Mouse (Mus musculus) intestine, embryonic 14.5 days (tissue): ENCODE data around the gene BC030499. TPM values are rescaled to one million over a fixed set of nuclear protein-coding genes. Genes with fewer than 3 reads are reported as not detected.
A peak's percentile ranks its signal among the peaks of the same experiment; 100 is the strongest.

Source experiments
- ATAC-seq: fragments of 200-750 bp; cut with Nextera tagmentation; replicated peaks from 2 replicates; pipeline ENCODE4 v1.8.0; 2017; ENCODE audit warnings: low read depth, moderate number of reproducible peaks, moderate TSS enrichment, moderate library complexity; ENCODE audit not compliant: low FRiP score, low TSS enrichment
- DNase-seq: peaks from one replicate; pipeline ENCODE4 v3.0.0-alpha.2; 2018; ENCODE audit warnings: low spot score
- H3K27ac ChIP-seq: fragments of 300-500 bp; sonication (generic); 2 replicates; pipeline ENCODE4 v1.5.1; 2014; ENCODE audit warnings: low read depth, mild to moderate bottlenecking, control low read depth
- H3K27me3 ChIP-seq: fragments of 300-500 bp; sonication (generic); replicated peaks from 2 replicates; pipeline ENCODE4 v1.6.1; 2014; ENCODE audit warnings: low read length, control low read depth; ENCODE audit not compliant: control insufficient read depth, insufficient read depth
- H3K36me3 ChIP-seq: fragments of 300-500 bp; sonication (generic); 2 replicates; pipeline ENCODE4 v1.6.1; 2014; ENCODE audit warnings: low read length, control low read depth; ENCODE audit not compliant: control insufficient read depth, insufficient read depth
- H3K4me1 ChIP-seq: fragments of 300-500 bp; sonication (generic); replicated peaks from 2 replicates; pipeline ENCODE4 v1.6.1; 2014; ENCODE audit warnings: low read length, control low read depth, mixed read lengths; ENCODE audit not compliant: control insufficient read depth, insufficient read depth
- H3K4me2 ChIP-seq: fragments of 300-500 bp; sonication (generic); 2 replicates; pipeline ENCODE4 v1.6.1; 2014; ENCODE audit warnings: low read length
- H3K4me3 ChIP-seq: fragments of 300-500 bp; sonication (generic); 2 replicates; pipeline ENCODE4 v1.5.1; 2014; ENCODE audit warnings: low read depth, low read length, control low read depth, mixed read lengths
- H3K9ac ChIP-seq: fragments of 300-500 bp; sonication (generic); 2 replicates; pipeline ENCODE4 v1.6.1; 2014; ENCODE audit warnings: mild to moderate bottlenecking, low read length
- H3K9me3 ChIP-seq: fragments of 300-500 bp; sonication (generic); 2 replicates; pipeline ENCODE4 v1.6.1; 2016; ENCODE audit warnings: low read length, control low read depth; ENCODE audit not compliant: control insufficient read depth
- WGBS: fragments of 180-500 bp; shearing (Covaris S2); extraction: QIAGEN DNeasy Blood & Tissue Kit; methylation state at CpG from one replicate; pipeline ENCODE4 v1.1.7; 2014; 5-methylcytosine and 5-hydroxymethylcytosine counted together
- polyA plus RNA-seq: library from polyadenylated mRNA; unstranded; fragments of >200 nt; fragmentation: Nextera tagmentation; extraction: Ambion mirVana; gene quantifications from 2 replicates; pipeline ENCODE4 v1.2.1, GENCODE M21; 2014

BC030499 gene
- polyA plus RNA-seq, 1 experiment from 2014 or later = 0.24 TPM

- peak; percentile 43; the same call in 1 of the 2 replicates for ATAC-seq
- Histone ChIP-seq H3K4me3 (no peak overlapping the region), H3K36me3 (peaks cover 79% of the 10 kb centered on the region), H3K27me3 (no peaks in the 10 kb centered on the region), H3K27ac (no peak overlapping the region), H3K9me3 (no peaks in the 10 kb centered on the region), H3K4me1 (no peaks in the 10 kb centered on the region), H3K4me2 (no peak overlapping the region), H3K9ac (no peak overlapping the region)
- no peak for DNase-seq
- WGBS = 85% methylated on average over 7 of the region's 7 CpGs
These were observed 1.4 kb upstream of the BC030499 start for GRCm38 (mm10) chr11:78289146-78289763.

- H3K27ac ChIP-seq = no peak overlapping the region
- no peak overlapping the region for H3K9ac ChIP-seq
- no peak for DNase-seq
- WGBS = 94% methylated on average over 6 of the region's 6 CpGs
- no peak overlapping the region for H3K4me3 ChIP-seq
- no peak for ATAC-seq
- no peaks in the 10 kb centered on the region for H3K27me3 ChIP-seq
- no peaks in the 10 kb centered on the region for H3K9me3 ChIP-seq
- no peaks in the 10 kb centered on the region for H3K4me1 ChIP-seq
- peaks cover 26% of the 10 kb centered on the region for H3K36me3 ChIP-seq
- H3K4me2 ChIP-seq = no peak overlapping the region
These were observed 3.9 kb downstream of the BC030499 start for GRCm38 (mm10) chr11:78294585-78294984.

- H3K4me2 ChIP-seq = peak overlapping the region; percentile 78
- DNase-seq (no peak), ATAC-seq (peak; percentile 33)
- H3K9me3 ChIP-seq = no peaks in the 10 kb centered on the region
- H3K9ac ChIP-seq = peak overlapping the region; percentile 69
- peak overlapping the region; percentile 86 for H3K4me3 ChIP-seq
- H3K36me3 ChIP-seq = peaks cover 28% of the 10 kb centered on the region
- H3K4me1 ChIP-seq = no peaks in the 10 kb centered on the region; the same call in 1 of the 2 replicates
- no peaks in the 10 kb centered on the region for H3K27me3 ChIP-seq
- WGBS = 68% methylated on average over 7 of the region's 7 CpGs
- H3K27ac ChIP-seq = peak overlapping the region; percentile 43
These were observed 10.3 kb downstream of the BC030499 start for GRCm38 (mm10) chr11:78300917-78301316.

GRCm38 (mm10) chr11:78301357-78302084 lies 10.9 kb downstream of the BC030499 start, which contains the start of gene Spag5:
Spag5 (plus strand) TSS chr11:78301529.
- DNase-seq = peak; percentile 95
- H3K4me2 ChIP-seq = peak within 1 kb of the TSS; percentile 78
- no peaks in the 10 kb centered on the region; the same call in 1 of the 2 replicates for H3K4me1 ChIP-seq
- H3K27me3 ChIP-seq = no peaks in the 10 kb centered on the region
- H3K36me3 ChIP-seq = peaks cover 34% of the 10 kb centered on the region
- H3K9me3 ChIP-seq = no peaks in the 10 kb centered on the region
- ATAC-seq = peak; percentile 98
- peak within 1 kb of the TSS; percentile 54 for H3K27ac ChIP-seq
- H3K9ac ChIP-seq = peak within 1 kb of the TSS; percentile 69
- under 1% methylated on average over 48 of the region's 49 CpGs for WGBS
- peak within 1 kb of the TSS; percentile 86 for H3K4me3 ChIP-seq

GRCm38 (mm10) chr11:78305272-78305671 lies 14.6 kb downstream of the BC030499 start:
- H3K36me3 ChIP-seq = peaks cover 60% of the 10 kb centered on the region
- 86% methylated on average over 4 of the region's 4 CpGs for WGBS
- no peak overlapping the region for H3K4me2 ChIP-seq
- DNase-seq (no peak), ATAC-seq (no peak)
- H3K4me3 ChIP-seq = no peak overlapping the region
- H3K9ac ChIP-seq = no peak overlapping the region
- no peaks in the 10 kb centered on the region; the same call in 1 of the 2 replicates for H3K4me1 ChIP-seq
- H3K27me3 ChIP-seq = no peaks in the 10 kb centered on the region
- no peak overlapping the region for H3K27ac ChIP-seq
- no peaks in the 10 kb centered on the region for H3K9me3 ChIP-seq

GRCm38 (mm10) chr11:78310861-78311511 lies 20.3 kb downstream of the BC030499 start:
- DNase-seq (no peak), ATAC-seq (no peak)
- Histone ChIP-seq H3K9me3 (no peaks in the 10 kb centered on the region), H3K9ac (no peak overlapping the region), H3K4me2 (no peak overlapping the region), H3K36me3 (peaks cover 84% of the 10 kb centered on the region), H3K4me3 (no peak overlapping the region), H3K27me3 (no peaks in the 10 kb centered on the region), H3K27ac (no peak overlapping the region), H3K4me1 (no peaks in the 10 kb centered on the region)
- WGBS = 93% methylated on average over 8 of the region's 8 CpGs

GRCm38 (mm10) chr11:78313662-78314061 lies 23.0 kb downstream of the BC030499 start:
- H3K4me2 ChIP-seq = no peak overlapping the region
- no peak for DNase-seq
- no peaks in the 10 kb centered on the region for H3K4me1 ChIP-seq
- H3K9ac ChIP-seq = no peak overlapping the region
- no peak overlapping the region for H3K4me3 ChIP-seq
- WGBS = 97% methylated on average over 2 of the region's 2 CpGs
- H3K27me3 ChIP-seq = no peaks in the 10 kb centered on the region
- no peak overlapping the region for H3K27ac ChIP-seq
- H3K9me3 ChIP-seq = no peaks in the 10 kb centered on the region
- ATAC-seq = no peak
- H3K36me3 ChIP-seq = peaks cover 91% of the 10 kb centered on the region

- H3K9me3 ChIP-seq = no peaks in the 10 kb centered on the region
- WGBS = 91% methylated on average over 2 of the region's 2 CpGs
These were observed 27.8 kb downstream of the BC030499 start for GRCm38 (mm10) chr11:78318411-78318810.

More at GRCm38 (mm10) chr11:78318411-78318810, 27.8 kb downstream of the BC030499 start:
- Histone ChIP-seq H3K36me3 (peaks cover 84% of the 10 kb centered on the region), H3K4me3 (no peak overlapping the region), H3K27ac (no peak overlapping the region), H3K9ac (no peak overlapping the region), H3K4me1 (no peaks in the 10 kb centered on the region; the same call in 1 of the 2 replicates), H3K27me3 (no peaks in the 10 kb centered on the region), H3K4me2 (no peak overlapping the region)
- ATAC-seq (no peak), DNase-seq (no peak)
